Comparison of ENCODE assay signal across 16 mouse cellular contexts in the genomic region with DNA sequence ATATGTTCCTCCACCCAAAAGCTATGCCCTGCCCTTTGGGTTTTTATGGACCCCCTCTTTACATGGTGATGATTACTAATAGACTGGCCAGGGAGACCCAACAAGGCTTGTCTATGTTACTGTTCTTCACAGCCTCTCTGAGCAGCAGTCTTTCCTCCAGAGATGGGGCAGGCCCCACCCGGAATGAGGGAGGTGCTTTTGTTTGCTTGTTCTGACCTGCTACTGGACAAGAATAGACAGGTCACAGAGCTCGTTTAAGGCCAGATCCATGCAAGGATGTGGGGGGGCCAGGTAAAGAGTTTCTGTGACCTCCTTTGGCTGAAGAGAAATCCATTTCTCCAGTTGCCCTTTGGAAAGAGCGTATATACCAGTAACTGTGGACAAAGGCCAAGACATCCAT.
"Had no signal": no experiment of that assay in that cellular context is flagged by ENCODE, and none has a peak within 500 bp of the region (broad histone marks: within the 10 kb centered on the region; RNA-seq: fewer than 3 reads in every experiment).

No protein-coding gene starts in this region.

- H3K36me3 ChIP-seq: neural tube, embryonic 12.5 days; neural tube, embryonic 13.5 days; neural tube, embryonic 15.5 days; stomach, embryonic 15.5 days had no signal

- H3K27ac ChIP-seq: neural tube, embryonic 12.5 days; neural tube, embryonic 13.5 days; neural tube, embryonic 15.5 days; stomach, embryonic 15.5 days had no signal

- DNase-seq: retina, postnatal 1 day; right cerebral cortex, adult 18-20 months; right cerebral cortex, postnatal 14 days; right cerebral cortex, postnatal 25 days; right cerebral cortex, postnatal 4 days; spleen, adult 18-20 months; thymus, adult 18-20 months; thymus, adult 2 months; thymus, postnatal 14 days; thymus, postnatal 25 days; thymus, postnatal 36 days; thymus, postnatal 4 days had no signal

- H3K27me3 ChIP-seq: neural tube, embryonic 12.5 days; neural tube, embryonic 13.5 days; neural tube, embryonic 15.5 days; stomach, embryonic 15.5 days had no signal

- H3K4me2 ChIP-seq: neural tube, embryonic 12.5 days; neural tube, embryonic 13.5 days; neural tube, embryonic 15.5 days; stomach, embryonic 15.5 days had no signal

- H3K9me3 ChIP-seq: neural tube, embryonic 12.5 days; neural tube, embryonic 13.5 days; neural tube, embryonic 15.5 days; stomach, embryonic 15.5 days had no signal

- H3K4me3 ChIP-seq: neural tube, embryonic 12.5 days; neural tube, embryonic 13.5 days; neural tube, embryonic 15.5 days; stomach, embryonic 15.5 days had no signal

- H3K9ac ChIP-seq: neural tube, embryonic 12.5 days; neural tube, embryonic 13.5 days; neural tube, embryonic 15.5 days; stomach, embryonic 15.5 days had no signal
